Mouse (Mus musculus) brain, embryonic 18.5 days (tissue): ENCODE data around the gene Gm42906.

Experiments
- DNase-seq: peaks from one replicate; pipeline ENCODE4 v3.0.0-alpha.2; 2012; ENCODE audit warnings: low read depth, low spot score

The Gm42906 gene

DNA sequence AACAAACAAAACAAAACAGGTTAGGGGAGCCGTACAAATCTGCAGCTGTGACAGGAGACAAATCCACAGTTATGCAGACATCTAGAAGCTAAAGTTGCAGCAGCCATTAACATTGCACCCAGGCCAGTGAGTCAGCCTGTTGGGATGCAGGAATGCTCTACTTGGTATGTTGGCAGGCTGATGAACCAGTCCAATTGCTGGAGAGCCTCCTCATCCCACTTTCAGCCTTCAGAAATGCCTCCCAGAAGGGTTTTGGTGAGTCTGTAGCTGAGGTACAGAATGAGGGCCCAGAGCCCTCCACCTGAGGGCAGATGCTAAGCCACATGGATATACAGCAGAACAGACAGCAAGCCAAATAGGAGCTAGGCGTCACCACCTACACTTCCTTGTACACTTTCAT, 358.4 kb downstream of the Gm42906 start:
- DNase-seq: no peak

- DNase-seq: no peak
Observed at GRCm38 (mm10) chr5:151066016-151066415, 361.9 kb downstream of the Gm42906 start.

- no peak for DNase-seq
Observed at GRCm38 (mm10) chr5:151065228-151065627, 362.7 kb downstream of the Gm42906 start.

DNA sequence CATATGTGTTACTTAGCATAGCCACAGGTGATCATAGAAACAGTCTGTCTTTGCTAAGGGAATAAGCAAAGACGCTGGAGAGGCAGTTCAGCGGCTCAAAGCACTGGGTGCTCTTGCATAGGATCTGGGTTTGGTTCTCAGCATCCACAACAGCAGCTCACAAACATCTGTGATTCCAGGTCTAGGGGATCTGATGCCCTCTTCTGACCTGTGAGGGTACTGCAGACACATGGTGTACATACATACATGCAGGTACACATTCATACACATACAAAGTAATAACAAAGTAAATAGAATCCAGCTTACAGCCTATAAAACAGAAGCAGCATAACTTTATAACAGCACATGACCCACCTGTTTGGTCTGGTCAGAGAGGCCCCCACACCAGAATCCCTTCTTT, 366.0 kb downstream of the Gm42906 start:
- no peak for DNase-seq

DNA sequence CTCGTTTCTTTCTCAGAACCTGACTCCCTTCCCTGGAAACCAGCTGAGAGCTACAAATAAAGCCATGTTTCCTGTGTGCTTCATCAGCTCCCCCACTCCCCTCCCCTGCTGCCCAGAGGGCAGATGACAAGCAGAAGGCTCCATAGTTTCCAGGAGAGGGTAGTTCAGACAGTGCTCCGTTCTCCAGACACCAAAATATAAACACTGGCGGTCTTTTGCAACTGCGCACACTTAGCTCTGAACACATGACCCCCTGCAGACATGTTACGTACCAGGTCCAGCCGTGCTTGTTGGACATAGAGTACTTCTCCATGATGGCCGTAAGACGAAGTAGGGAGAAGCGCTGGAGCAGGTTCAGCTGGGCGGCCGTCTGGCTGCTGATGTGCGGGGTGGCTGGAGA, 367.5 kb downstream of the Gm42906 start:
- DNase-seq: no peak

GRCm38 (mm10) chr5:151059772-151060171, 368.2 kb downstream of the Gm42906 start:
- DNase-seq: no peak

- DNase-seq: no peak
Observed at GRCm38 (mm10) chr5:151059352-151059751, 368.6 kb downstream of the Gm42906 start.

- no peak for DNase-seq
Observed at GRCm38 (mm10) chr5:151057716-151058115, 370.2 kb downstream of the Gm42906 start.

DNA sequence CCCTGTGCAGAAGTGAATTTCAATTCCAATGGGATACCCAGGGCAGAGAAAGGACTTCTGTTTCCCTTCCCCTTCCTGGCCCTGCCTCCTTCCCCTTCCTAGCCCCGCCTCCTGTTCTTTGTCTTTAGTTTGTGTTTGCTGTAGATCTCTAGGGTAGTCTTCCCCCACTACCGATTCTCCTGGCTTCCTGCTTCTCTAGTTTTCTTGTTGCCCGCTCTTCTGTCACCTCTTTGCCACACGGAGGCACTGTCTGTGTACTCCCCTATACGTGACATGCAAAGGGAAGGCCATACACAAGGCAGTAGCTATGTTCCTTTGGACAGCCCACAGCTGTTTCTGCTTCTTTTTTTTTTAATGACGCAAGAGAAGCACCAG, 371.1 kb downstream of the Gm42906 start:
- DNase-seq: no peak

DNA sequence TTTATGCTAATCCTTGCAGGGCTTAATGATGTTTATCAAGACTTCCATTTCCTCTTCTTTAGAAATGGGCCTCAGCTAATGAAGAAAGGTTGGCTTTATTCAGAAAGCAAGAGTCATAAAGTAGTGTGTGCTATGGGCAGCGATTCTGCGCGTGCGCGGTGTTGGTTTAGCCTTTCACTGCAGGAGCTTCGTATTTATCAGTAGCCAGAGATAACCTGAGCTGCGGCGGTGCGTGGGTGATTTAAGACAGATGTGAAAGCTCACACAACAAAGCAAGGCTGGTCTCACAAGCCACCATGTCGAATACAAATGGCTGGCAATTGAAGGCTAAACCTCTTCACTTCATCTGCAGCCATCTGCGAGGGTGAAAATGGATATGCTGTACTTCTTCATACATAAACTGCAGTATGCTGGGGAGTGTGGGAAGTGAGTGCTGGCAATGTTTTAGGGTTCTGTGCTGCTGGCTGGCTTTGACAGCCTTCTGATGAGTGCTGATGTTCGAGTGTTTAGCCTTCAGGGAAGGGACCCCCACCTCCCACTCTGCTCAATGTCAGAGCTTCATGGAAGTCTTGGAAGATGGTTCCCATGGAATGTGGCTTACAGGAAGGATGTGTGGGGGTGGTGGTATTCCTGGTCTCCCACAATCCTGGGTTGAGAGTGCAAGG, 371.6 kb downstream of the Gm42906 start:
- DNase-seq: no peak

DNA sequence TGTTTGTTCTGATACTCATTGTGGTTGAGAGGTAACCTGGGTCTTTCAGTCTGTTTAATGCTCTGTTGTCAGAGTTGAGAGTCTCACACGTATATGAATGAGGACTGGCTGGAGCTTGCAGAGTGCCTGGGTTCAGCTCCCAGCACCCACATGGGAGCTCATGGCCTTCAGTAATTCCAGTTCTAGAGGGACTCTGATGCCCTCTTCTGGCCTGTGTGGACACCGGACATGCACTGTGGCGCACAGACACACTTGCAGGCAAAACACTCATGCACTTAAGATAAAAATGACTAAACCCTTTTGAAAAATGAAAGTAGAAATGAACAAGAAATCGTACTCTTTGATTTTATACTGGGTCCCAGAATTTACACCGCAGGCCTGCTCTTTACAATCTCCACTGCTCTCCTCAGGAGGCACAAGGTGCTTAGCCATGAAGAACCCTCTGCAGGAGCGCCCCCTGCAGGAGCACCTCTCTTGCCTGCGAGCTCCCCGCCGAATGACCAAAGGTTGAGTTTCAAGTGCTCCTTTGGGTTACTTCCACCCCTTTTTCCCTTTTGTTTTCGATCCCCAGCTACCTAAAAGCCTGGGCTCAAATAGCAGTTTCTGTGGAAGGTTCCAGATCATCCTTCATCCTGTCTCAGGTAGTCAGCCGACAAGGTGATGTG, 372.4 kb downstream of the Gm42906 start:
- no peak for DNase-seq

- DNase-seq: no peak
Observed at GRCm38 (mm10) chr5:151054743-151055114, 373.2 kb downstream of the Gm42906 start.

DNA sequence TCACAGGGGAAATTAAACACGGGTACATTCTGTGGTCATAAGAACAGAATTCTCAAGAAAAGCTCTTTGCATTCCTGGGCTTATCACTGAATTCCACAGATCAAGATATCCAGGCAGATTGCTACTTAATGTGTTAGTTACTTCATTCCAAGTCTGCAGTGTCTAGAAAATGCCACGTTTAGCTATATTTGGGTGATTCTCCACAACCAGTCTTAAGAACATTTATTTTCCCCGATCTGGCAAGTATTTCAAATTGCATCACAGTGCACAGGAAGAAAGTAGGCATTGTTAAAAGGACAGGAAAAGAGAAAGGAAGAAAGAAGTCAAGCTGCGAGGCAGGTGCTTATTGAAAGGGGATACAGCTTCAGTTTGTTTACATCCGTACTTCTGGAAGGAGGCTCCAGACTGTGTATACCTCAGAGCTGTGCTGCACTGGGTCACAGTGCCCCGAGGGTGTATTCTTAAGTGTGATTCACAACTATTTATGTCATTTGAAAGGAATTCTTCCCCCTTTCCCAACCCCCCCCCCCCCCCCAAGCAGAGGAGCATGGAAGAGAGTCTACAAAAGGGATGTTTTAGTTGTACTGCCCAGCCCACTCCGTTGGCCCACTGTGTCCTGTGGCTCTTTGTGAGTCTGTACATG, 373.7 kb downstream of the Gm42906 start:
- DNase-seq: no peak

DNA sequence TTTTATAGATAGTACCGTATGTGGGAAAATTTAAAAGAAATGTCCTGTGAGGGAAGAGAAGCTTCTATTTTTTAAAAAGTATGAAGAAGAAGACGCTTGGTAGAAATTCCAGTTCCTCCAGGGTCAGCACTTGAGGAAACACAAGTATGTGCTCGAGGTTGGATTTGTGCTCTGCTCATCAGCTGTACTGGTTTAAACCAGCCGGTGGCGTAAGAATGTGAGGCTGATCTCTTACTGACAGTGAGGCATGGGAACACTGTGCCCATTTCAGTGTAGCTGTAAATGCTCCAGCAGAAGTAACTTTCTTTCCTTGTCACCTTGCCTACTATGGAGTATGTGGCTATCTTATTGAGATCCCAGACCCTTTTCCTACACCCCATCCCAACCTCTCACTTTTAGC, 374.8 kb downstream of the Gm42906 start:
- DNase-seq: no peak

DNA sequence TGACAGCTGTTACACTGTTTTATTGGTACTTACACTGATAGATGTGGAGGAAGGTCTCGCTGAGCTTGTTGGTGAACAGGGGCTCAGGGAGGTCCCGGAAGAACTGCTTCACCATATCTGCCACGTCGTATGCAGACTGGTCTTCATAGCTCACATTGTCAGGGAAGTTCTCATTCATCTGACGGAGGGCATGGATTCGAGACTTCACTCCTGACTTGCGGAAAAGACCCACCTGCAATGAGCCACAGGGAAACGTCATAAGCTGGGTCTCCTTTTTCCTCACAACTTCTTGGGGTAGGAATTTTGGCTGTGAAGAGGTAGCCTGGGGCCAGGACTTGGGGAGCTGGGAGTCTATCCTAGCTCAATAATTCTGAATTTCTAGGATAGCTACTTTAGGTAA, 375.6 kb downstream of the Gm42906 start:
- DNase-seq: no peak

DNA sequence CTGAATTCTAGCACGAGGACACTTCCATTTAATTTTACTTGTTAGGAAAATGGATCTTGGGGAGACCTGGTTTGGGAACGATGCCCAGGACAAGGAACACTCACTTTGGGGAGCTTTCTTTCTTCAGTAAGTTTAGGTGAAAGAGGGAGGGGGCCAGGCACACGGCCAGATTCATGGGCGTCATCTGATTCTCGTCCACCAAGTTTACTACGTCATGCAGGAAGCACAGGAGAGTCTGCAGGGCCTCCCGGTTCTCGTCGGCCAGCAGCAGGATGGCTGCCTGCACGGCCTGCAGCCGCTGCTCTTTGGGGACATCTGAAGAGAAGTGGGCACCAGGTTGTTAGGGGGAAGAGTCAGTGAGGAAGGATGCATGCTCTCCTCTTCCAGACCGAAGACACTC, 380.5 kb downstream of the Gm42906 start:
- DNase-seq: no peak

DNA sequence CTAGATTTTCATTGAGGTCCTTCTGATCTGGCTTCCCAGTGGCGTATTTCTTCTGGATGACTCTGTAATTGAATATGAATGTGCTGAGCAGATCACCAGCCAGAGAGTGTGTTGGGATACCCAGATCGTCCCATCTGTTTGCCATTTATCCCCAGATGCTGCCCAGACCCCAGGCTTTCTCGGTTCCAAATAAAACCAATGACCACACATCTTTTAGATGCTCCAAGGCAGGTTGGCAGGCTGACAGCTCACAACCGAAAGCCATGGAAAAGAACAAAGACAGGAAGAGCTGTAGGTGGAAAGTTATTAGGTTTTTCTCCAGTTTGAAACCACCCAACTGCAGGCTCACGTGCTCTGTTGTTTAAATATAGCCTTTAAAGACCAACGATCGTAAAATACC, 381.0 kb downstream of the Gm42906 start:
- no peak for DNase-seq

DNA sequence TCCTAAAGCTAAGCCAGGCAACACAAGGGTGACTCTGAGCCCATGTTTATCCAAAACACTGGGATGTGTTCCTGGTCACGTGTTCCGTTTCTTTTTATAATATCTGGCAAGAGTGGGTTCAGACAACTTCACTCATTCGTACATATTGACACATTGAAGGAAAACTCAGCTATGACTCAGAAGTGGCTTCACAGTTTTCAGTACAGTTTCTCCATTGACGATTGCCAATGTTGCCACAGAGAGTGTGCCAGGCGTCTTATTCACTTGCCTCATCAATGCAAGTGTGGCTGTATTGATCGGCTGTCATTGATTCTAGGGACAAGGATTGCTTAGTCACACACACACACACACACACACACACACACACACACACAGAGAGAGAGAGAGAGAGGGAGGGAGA, 381.8 kb downstream of the Gm42906 start:
- DNase-seq: no peak

DNA sequence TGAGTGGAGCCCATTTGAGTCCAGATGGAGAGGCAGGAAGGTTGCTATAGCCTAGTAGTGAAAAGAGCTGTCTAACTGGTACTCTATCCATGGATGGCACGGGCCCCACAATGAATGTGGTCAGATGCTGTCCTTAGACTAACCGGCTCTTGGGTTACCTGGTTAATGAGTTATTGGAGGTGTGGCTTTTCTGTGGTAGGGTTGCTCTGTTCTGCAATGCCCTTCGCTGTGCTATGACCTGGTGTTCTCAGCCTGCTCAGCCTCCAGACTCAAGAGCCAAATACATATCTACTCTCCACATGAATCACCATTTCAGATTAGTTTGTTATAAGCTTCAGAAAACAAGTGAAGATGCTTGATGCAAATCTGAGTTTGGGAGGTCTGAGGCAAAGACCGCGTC, 385.1 kb downstream of the Gm42906 start:
- no peak for DNase-seq

DNA sequence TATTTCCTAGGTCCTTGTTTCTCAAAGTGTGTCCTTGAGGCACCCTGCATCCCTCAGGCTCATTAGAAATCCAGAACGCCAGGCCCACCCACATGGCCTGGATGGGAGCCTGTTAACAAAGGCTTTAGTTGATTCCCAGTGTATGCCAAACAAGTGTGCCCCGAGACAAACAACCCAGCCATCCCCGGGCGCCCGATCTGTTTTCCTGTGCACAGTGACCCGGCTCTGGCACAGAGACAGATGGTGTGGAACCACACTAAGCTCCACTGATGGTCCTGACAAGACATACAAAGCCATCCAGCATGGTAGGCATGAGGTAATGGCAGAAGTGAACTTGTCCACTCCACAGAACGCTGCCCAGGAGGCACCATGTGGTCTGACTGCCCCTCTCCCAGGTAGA, 390.1 kb downstream of the Gm42906 start:
- DNase-seq: no peak

DNA sequence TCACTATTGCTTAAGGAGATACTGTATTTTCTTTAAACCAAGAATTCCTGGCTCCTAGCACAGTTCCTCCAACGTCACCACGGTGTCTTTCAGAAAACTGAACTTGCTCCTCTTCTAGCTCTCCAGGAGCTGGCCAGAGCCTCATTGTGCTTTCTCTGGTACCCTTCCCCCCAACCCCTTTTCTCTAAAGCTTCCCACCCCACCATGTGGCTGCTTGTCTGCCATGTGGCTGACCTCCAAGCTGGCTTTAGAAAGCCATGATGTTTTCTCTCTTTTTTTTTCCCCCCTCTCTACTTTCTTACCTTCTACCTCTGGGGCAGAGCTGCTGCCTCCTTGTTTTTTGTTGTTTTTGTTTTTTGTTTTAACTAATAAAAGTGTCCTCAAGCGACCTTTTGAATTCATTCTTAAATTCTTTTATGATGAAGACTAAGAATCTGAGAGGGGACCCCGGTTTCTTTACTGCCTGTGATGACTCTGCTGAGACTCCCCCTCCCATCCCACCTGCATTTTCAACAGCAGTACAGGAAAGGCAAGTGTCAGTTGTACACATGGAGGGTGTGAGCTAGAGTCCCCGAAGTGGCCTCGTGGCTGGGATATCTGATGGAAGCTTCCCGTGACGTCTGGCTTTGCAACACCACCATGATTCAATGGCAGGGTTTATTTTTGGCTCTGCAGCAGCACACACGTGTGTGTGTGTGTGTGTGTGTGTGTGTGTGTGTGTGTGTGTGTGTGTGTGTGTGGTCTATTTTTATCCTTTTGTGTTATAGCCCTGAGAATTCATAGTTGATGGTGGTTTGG, 393.0 kb downstream of the Gm42906 start:
- DNase-seq: no peak

DNA sequence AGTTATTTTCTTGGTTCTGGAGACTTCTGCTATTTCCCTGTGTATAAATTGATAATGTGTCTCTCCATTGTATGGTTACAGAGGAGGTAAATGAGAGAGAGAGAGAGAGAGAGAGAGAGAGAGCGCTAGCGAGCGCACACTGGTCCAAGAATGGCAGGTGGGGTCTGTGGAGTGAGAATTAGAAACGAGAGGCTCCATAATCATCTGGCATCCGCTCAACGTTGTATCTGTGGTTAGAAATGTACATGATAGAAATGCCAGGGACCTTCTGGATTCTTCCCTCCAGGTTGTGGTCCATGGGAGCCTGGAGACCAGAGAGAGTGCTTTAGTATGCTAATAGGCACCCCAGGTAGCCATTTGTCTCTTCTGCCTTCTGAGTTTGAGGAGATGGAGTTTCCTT, 399.1 kb downstream of the Gm42906 start:
- no peak for DNase-seq
